Mouse (Mus musculus) neural tube, embryonic 13.5 days (tissue): ENCODE measurements around the gene Etv3. TPM values are rescaled to one million over a fixed set of nuclear protein-coding genes. Genes with fewer than 3 reads are reported as not detected.
A peak's percentile ranks its signal among the peaks of the same experiment; 100 is the strongest.
"Not testable (repeated sequence)": the region's sequence is repeated elsewhere in the genome, so short reads cannot be mapped to it uniquely, and the experiment has no call there.

Experiments
- ATAC-seq: fragments of 200-750 bp; cut with Nextera tagmentation; 2 replicates; pipeline ENCODE4 v1.8.0; 2017; ENCODE audit warnings: low read depth, mild to moderate bottlenecking, moderate TSS enrichment, moderate library complexity
- H3K27ac ChIP-seq: fragments of 300-500 bp; sonication (generic); replicated peaks from 2 replicates; pipeline ENCODE4 v1.5.1; 2015; ENCODE audit warnings: moderate library complexity, mild to moderate bottlenecking, inconsistent platforms
- H3K27me3 ChIP-seq: fragments of 300-500 bp; sonication (generic); 2 replicates; pipeline ENCODE4 v1.6.1; 2015; ENCODE audit warnings: mild to moderate bottlenecking, inconsistent platforms
- H3K36me3 ChIP-seq: fragments of 300-500 bp; sonication (generic); 2 replicates; pipeline ENCODE4 v1.6.1; 2015; ENCODE audit warnings: mild to moderate bottlenecking, inconsistent platforms
- H3K4me1 ChIP-seq: fragments of 300-500 bp; sonication (generic); replicated peaks from 2 replicates; pipeline ENCODE4 v1.6.1; 2015; ENCODE audit warnings: inconsistent platforms
- H3K4me2 ChIP-seq: fragments of 300-500 bp; sonication (generic); 2 replicates; pipeline ENCODE4 v1.6.1; 2015; ENCODE audit warnings: inconsistent platforms, mild to moderate bottlenecking, moderate library complexity
- H3K4me3 ChIP-seq: fragments of 300-500 bp; sonication (generic); 2 replicates; pipeline ENCODE4 v1.5.1; 2015; ENCODE audit warnings: mild to moderate bottlenecking, inconsistent platforms
- H3K9ac ChIP-seq: fragments of 300-500 bp; sonication (generic); 2 replicates; pipeline ENCODE4 v1.6.1; 2015; ENCODE audit warnings: moderate library complexity, mild to moderate bottlenecking, inconsistent platforms
- H3K9me3 ChIP-seq: fragments of 300-500 bp; sonication (generic); 2 replicates; pipeline ENCODE4 v1.6.1; 2016; ENCODE audit warnings: inconsistent platforms
- WGBS: fragments of 180-500 bp; shearing (Covaris S2); methylation state at CpG from one replicate; pipeline ENCODE4 v1.1.7; 2015; 5-methylcytosine and 5-hydroxymethylcytosine counted together
- polyA plus RNA-seq: library from polyadenylated mRNA; unstranded; fragments of >200 nt; fragmentation: Nextera tagmentation; extraction: Ambion mirVana; gene quantifications from 2 replicates; pipeline ENCODE4 v1.2.1, GENCODE M21; 2015

Gene Etv3
- polyA plus RNA-seq, result 10.4 and 10.8 TPM in 2 replicates

DNA sequence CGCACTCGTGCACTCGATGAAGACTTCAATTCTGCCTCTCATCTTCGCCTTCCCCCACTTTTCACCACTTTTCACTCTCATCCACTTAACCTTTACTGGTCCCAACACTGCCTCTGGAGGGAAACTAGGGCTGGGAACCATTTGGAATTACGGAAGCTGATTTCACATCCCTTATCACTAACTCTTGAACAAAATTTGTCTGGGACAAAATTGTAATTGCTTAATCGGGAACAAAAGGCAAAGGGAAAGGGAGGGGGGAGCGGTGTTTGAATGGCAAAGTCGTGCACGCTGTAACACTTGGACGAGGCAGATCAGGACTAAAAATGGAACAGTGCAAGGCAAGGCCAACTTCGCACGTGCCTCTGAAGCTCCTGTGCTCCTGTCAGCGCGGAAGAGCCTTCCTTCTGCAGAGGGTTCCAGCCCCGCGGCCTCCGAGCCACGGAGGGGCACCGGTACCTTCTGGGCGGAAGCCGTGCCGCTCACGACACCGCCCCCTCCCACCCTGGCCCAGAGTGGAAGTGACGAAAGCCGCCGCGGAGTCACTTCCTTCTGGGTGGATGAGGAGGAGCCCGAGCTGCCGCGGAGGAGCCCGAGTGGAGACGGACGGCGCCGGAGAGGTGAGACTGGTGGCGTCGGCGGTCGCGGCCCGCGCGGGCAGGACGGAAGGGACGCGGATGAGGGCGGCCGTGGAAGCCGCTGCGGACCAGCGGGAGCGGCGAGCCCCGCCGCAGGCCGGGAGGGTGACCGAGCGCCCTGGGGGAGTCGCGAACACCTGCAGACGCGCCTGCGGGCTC is at the start of gene Etv3:
Etv3 (plus strand) TSS at position 365 of the 794 bp plus-strand sequence.
- Histone ChIP-seq H3K9ac (peak within 1 kb of the TSS; percentile 99), H3K27me3 (peaks cover 7% of the 10 kb centered on the region), H3K4me1 (peaks cover 18% of the 10 kb centered on the region), H3K9me3 (no peaks in the 10 kb centered on the region), H3K4me2 (peak within 1 kb of the TSS; percentile 88), H3K27ac (peak within 1 kb of the TSS; percentile 86), H3K4me3 (peak within 1 kb of the TSS; percentile 99), H3K36me3 (peaks cover 29% of the 10 kb centered on the region)
- peak; percentile 99 for ATAC-seq
- 6% methylated on average over 62 of the region's 64 CpGs for WGBS

DNA sequence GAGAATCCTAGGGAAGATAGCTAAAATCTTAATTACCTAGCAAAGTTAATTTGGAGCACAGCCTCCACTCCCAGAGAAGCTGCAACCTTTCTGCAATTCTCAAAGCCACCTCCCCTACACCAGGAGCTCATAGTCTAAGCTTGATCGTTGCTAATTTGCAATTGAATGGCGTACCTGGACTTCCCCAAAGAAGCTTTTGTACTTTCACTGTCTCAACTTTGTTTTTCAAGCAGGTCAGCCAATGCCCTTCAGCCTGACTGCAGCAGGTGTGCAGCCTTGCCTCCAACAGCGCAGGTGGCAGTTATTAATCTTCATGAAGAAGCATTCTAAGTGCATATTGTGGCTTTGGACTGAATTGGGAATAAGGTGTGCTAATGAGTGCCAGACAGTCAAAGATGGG is 47.3 kb upstream of the Etv3 start:
- ATAC-seq, H3K4me3 ChIP-seq: not testable (repeated sequence)
- WGBS, result 84% methylated on average over 3 of the region's 3 CpGs

DNA sequence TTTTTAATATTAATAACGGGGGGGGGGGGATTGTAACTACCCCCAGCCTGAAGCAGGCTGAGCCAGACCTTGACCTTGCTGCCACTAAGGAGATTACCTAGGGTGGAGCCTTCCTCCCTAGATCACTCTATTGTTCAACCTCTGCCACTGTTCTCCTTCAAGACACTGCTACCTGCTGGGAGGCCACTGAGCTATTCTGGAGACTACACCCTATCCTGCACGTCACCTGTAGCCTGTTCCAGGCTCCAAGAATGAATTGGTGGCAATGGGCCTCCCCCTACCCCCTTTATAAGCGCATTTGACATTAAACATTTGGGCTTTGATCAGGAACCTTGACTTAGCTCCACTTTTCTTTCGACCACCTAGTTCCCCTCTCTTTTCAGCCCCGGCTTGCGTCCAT is 46.6 kb upstream of the Etv3 start:
- not testable (repeated sequence) for H3K27me3 ChIP-seq, H3K4me2 ChIP-seq, H3K4me3 ChIP-seq, ATAC-seq, H3K36me3 ChIP-seq, H3K4me1 ChIP-seq, H3K9ac ChIP-seq, H3K27ac ChIP-seq
- WGBS, result 85% methylated on average over 6 of the region's 6 CpGs
- peaks cover 20% of the 10 kb centered on the region for H3K9me3 ChIP-seq

More for the DNA sequence above, 47.3 kb upstream of the Etv3 start:
- H3K27me3 ChIP-seq, H3K36me3 ChIP-seq, H3K4me1 ChIP-seq, H3K27ac ChIP-seq, H3K9ac ChIP-seq, H3K4me2 ChIP-seq: not testable (repeated sequence)
- H3K9me3 ChIP-seq, result peaks cover 20% of the 10 kb centered on the region

DNA sequence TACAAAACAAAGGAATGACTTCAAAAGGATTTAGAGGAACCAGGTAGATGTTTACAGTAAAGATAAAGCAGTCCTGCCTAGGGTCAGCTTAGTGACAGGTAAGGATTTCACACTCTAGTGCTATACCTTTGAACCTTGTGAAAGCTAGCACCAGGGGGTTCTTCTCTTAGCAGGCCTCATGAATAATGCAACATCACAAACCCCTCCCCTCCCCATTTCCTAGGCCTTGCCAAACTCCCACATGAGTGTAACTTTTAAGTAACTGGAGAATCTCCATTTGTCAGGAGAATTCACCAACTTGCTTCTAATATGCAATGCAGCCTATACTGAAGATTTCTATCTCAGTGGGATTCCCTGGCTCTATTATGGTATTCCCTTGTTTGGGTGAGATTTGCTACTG is 46.0 kb upstream of the Etv3 start:
- not testable (repeated sequence) for H3K36me3 ChIP-seq, H3K4me3 ChIP-seq, H3K9ac ChIP-seq, ATAC-seq, H3K4me1 ChIP-seq, H3K4me2 ChIP-seq, H3K27ac ChIP-seq, H3K27me3 ChIP-seq
- H3K9me3 ChIP-seq, result peaks cover 20% of the 10 kb centered on the region

DNA sequence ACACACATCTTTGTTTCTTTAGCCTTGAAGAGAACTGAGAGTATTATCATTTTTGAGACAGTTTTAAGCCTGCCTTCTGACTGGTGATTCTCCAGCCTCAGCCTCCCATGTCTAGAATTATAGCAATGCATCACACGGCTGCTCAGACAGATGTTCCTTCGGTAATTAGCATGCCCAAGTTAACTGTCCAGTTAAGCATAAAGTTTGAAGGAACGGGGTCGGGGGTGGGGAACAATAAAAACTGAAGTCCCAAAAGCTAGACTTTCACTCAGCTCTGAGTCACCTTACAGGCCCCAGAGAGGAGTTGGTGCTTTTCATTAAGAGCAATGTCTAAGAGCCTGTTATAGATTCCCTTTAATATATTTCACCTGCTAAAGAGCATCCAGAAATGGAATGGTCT is 37.8 kb upstream of the Etv3 start:
- Histone ChIP-seq H3K36me3 (no peaks in the 10 kb centered on the region), H3K27ac (no peak overlapping the region), H3K4me2 (no peak overlapping the region), H3K4me1 (no peaks in the 10 kb centered on the region), H3K4me3 (no peak overlapping the region), H3K9me3 (no peaks in the 10 kb centered on the region), H3K9ac (no peak overlapping the region), H3K27me3 (no peaks in the 10 kb centered on the region)
- 81% methylated on average over 4 of the region's 4 CpGs for WGBS
- ATAC-seq, result no peak

DNA sequence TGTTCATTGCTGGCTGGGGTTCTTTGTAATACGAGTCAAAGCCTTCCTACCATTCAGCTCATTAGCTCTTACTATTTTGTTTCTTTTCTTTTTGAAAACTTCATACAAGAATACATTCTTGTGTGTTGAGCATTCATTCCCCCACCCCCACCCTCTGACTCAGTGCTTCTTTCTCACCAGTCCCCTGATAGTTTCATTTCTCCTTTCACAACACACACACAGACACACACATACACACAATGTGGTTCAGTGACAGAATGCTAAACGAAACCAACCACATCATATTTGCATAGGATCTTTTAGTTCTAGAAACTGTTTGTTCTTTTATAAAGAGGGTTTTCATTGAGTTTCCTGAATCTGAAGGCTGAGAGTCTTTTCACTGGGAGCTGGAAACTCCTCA is 37.3 kb upstream of the Etv3 start:
- H3K4me3 ChIP-seq, result no peak overlapping the region
- H3K9ac ChIP-seq, result no peak overlapping the region
- no peaks in the 10 kb centered on the region for H3K4me1 ChIP-seq
- H3K36me3 ChIP-seq, result no peaks in the 10 kb centered on the region
- WGBS, result 63% methylated on average over 2 of the region's 2 CpGs
- no peaks in the 10 kb centered on the region for H3K9me3 ChIP-seq
- ATAC-seq, result no peak
- no peaks in the 10 kb centered on the region for H3K27me3 ChIP-seq
- H3K27ac ChIP-seq, result no peak overlapping the region
- no peak overlapping the region for H3K4me2 ChIP-seq

DNA sequence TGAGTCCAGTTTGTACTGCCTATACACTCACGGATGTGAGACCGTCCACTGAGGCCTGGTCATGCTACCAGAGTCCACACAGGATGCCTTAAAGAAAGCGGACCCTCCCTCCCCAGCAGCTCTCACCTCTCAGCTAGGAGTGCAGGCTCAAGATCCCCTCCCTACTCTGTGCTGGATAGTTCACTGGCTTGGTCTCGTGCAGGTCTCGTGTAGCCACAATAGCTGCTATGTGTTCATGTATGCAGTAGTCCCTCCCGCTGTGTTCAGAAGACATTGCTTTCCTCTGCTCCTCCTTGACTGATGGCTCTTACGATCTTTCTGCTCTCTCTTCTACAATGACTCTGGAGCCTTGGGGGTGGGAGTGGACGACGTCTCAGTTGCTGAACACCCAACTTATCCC is 26.9 kb upstream of the Etv3 start:
- no peak overlapping the region for H3K4me2 ChIP-seq
- no peaks in the 10 kb centered on the region for H3K4me1 ChIP-seq
- no peak overlapping the region for H3K27ac ChIP-seq
- no peaks in the 10 kb centered on the region for H3K36me3 ChIP-seq
- no peaks in the 10 kb centered on the region for H3K27me3 ChIP-seq
- ATAC-seq, result no peak
- H3K4me3 ChIP-seq, result no peak overlapping the region
- 78% methylated on average over 9 of the region's 9 CpGs for WGBS
- H3K9me3 ChIP-seq, result no peaks in the 10 kb centered on the region
- no peak overlapping the region for H3K9ac ChIP-seq

DNA sequence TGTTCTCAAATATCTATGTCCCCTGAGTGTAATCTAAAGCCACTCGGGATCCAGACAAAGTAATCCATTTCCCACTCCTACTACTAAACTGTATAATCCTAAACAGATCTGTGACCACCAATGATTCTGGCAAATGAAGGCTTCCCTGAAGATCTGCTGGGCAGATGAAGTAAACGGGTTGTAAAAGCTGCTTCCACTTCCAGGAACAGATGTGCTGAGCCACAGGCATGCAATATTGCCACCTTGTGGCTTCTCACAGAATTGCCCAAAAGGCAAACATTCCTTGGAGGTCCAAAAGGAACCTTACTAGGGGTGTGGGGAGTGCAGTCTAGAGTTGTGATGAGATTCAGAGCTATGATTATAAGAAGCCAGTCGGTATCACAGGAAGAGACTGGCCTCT is 26.1 kb upstream of the Etv3 start:
- H3K27ac ChIP-seq, result no peak overlapping the region
- no peaks in the 10 kb centered on the region for H3K36me3 ChIP-seq
- no peaks in the 10 kb centered on the region for H3K4me1 ChIP-seq
- WGBS, result 16% methylated on average over 3 of the region's 3 CpGs
- no peaks in the 10 kb centered on the region; the same call in 1 of the 2 replicates for H3K27me3 ChIP-seq
- no peaks in the 10 kb centered on the region for H3K9me3 ChIP-seq
- ATAC-seq, result peak; percentile 23; the same call in 1 of the 2 replicates
- H3K4me2 ChIP-seq, result no peak overlapping the region
- H3K4me3 ChIP-seq, result no peak overlapping the region
- H3K9ac ChIP-seq, result no peak overlapping the region

DNA sequence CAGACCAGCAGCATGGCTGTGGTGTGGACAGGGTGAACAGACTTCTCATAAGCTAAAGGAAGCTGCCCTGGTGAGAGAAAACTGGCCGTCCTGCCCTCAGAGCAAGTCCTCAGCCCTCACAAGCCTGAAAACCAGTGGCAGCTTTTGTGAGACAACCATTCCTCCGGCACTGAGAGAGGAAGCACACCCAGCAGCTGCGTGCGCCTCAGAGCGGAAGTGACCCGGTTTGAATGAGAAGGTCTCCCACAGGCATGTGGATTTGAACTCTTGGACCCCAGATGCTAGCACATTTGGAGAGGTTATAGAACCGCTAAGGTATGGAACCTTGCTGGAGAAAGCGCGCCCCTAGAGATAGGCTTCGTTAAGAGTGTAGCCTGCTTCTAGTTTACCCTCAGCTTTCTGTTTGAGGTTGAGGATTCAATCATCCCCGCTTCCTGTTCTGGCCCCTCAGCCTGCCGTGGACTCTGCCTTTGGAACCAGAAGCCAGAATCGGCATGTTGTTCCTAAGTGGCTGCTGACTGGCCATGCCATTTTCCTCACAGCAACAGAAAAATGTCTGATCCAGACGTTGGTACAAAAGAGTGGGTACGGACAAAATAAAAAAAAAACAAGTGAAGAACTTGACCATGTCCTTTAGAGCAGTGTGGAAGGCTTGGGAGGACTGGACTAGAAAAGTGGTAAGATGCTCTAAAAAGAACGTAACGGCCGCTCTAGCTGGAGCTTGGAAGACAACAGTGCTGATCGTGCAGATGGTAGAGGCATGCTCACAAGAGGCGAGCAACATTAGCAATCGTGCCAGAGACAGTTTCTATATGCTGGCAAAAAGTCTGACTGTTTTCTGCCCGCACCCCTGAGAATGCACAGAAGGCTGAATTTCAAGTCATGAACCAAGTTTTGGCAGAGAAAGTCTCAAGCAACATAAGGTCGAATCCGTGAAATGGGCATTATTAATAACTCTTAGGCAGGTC is 24.8 kb upstream of the Etv3 start:
- H3K4me1 ChIP-seq, result 0 out of 2 replicates have a peak, but pooled peaks cover 3% of the 10 kb centered on the region
- ATAC-seq, result no peak
- no peak overlapping the region for H3K9ac ChIP-seq
- H3K4me2 ChIP-seq, result no peak overlapping the region
- H3K27ac ChIP-seq, result no peak overlapping the region
- no peaks in the 10 kb centered on the region for H3K9me3 ChIP-seq
- no peaks in the 10 kb centered on the region; the same call in 1 of the 2 replicates for H3K27me3 ChIP-seq
- no peak overlapping the region for H3K4me3 ChIP-seq
- no peaks in the 10 kb centered on the region for H3K36me3 ChIP-seq
- 83% methylated on average over 24 of the region's 24 CpGs for WGBS

DNA sequence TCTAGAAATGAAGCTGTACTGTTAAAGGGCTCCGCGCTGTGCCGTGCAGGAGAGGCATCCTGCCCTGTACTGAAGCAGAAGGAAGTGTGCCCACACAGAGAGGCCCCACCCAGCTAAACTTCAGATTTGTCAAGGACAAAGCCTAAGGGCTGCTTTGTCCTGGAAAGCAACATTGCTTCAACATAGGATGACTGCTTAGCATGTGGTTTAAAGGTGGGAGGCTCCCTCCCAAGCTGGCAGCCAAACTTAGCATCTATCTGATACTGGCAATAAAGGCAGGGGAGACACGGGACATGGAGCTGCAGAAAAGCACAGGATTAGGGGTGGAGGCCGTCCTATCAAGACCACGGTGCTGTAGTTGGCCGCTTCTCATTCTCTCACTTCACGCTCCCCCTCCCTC is 24.1 kb upstream of the Etv3 start:
- no peak overlapping the region for H3K27ac ChIP-seq
- H3K36me3 ChIP-seq, result no peaks in the 10 kb centered on the region
- H3K27me3 ChIP-seq, result no peaks in the 10 kb centered on the region; the same call in 1 of the 2 replicates
- 52% methylated on average over 8 of the region's 8 CpGs for WGBS
- no peak overlapping the region for H3K4me3 ChIP-seq
- H3K4me2 ChIP-seq, result no peak overlapping the region
- no peaks in the 10 kb centered on the region for H3K9me3 ChIP-seq
- no peak overlapping the region for H3K9ac ChIP-seq
- H3K4me1 ChIP-seq, result 0 out of 2 replicates have a peak, but pooled peaks cover 3% of the 10 kb centered on the region
- ATAC-seq, result no peak

DNA sequence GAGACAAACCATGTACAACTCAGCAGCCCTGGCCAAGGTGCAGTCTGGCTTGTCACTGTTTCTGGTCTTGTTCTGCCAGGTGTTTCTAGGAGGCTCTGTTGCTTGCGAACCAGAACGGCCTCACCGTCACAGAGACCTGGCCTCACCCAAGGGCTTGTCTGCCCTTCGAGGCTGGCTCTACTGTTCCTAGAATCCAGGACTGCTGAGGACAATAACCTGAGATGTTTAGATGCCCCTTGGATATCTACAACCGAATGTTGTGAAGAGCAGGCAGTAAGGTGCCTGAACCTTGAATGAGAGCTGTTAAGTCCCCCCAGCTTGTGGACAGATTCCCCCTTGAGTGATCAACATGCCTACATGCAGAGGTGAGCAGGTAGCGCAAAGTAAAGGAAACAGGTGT is 22.4 kb upstream of the Etv3 start:
- Histone ChIP-seq H3K36me3 (no peaks in the 10 kb centered on the region), H3K4me2 (no peak overlapping the region), H3K27me3 (no peaks in the 10 kb centered on the region; the same call in 1 of the 2 replicates), H3K27ac (no peak overlapping the region), H3K9me3 (no peaks in the 10 kb centered on the region), H3K4me1 (0 out of 2 replicates have a peak, but pooled peaks cover 3% of the 10 kb centered on the region), H3K4me3 (no peak overlapping the region), H3K9ac (no peak overlapping the region)
- WGBS, result 89% methylated on average over 6 of the region's 6 CpGs
- ATAC-seq, result no peak

DNA sequence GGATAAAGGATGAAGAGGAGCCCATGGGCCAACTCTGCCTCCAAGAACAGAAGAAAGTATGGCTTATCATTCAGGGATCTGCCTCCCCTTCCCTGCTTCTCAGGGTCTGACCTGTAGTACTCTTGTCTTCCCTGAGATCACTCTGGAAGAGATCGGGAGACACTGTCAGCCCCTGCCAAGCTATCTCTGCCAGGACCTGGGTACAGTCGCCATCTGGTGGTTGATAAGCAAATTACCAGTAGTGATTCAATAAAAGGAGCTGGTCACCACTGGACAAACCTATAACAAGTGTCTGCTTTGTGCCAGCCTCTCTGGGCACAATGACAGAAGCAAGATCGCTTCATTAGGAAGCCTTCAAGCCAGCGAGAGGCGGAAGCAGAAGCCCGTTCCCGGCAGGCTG is 20.9 kb upstream of the Etv3 start:
- H3K36me3 ChIP-seq, result no peaks in the 10 kb centered on the region
- H3K4me2 ChIP-seq, result no peak overlapping the region
- peaks cover 11% of the 10 kb centered on the region; the same call in 1 of the 2 replicates for H3K4me1 ChIP-seq
- H3K4me3 ChIP-seq, result no peak overlapping the region
- no peaks in the 10 kb centered on the region; the same call in 1 of the 2 replicates for H3K27me3 ChIP-seq
- no peak overlapping the region for H3K27ac ChIP-seq
- ATAC-seq, result no peak
- no peak overlapping the region for H3K9ac ChIP-seq
- WGBS, result 42% methylated on average over 7 of the region's 7 CpGs
- H3K9me3 ChIP-seq, result no peaks in the 10 kb centered on the region
